Mouse (Mus musculus): ENCODE data around the gene Itprid1. TPM values are rescaled to one million over a fixed set of nuclear protein-coding genes. Genes with fewer than 3 reads are reported as not detected.
A peak's percentile ranks its signal among the peaks of the same experiment; 100 is the strongest.

Itprid1 gene
- total RNA-seq (2021): under 1 TPM in 1 of 2 experiments, not detected in 1; 0.09 TPM
- long read RNA-seq, experiment 1: 0 reads
- long read RNA-seq, experiment 2: 0 reads

DNA sequence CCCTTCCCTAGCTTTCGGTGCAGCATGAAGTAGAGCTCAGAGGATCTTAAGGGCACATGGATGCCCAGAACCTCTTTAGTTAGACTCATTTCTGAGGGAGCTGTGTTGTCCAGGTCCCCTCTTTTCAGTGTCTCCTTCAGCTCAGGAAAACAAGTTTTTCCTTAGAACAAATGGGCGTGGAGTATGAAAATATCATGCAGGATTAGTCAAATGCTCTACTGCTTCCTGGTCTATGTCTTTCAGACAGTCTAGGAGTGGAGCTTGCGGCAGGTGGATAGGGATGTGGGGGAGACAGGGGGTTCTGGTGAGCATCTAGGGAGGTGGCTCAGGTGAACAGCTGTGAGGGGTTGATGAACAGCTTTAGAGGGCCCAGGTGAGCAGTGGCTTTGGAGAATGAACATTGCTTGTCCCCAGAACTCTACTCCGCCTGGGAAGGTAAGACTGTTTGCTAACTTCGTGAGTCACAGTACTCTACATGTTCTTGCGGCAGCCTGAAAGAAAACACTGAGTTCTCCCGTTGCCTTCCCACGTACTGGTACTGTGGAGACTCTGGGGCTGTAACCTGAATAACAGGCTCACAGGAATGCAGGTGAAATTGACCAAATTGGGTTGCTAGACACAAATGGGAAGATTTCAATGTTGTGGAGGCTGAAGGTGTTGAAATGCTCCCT is at the start of gene Itprid1:
Gene Itprid1 (plus strand): TSS at position 246 of the 671 bp plus-strand sequence.
- no peak for DNase-seq

DNA sequence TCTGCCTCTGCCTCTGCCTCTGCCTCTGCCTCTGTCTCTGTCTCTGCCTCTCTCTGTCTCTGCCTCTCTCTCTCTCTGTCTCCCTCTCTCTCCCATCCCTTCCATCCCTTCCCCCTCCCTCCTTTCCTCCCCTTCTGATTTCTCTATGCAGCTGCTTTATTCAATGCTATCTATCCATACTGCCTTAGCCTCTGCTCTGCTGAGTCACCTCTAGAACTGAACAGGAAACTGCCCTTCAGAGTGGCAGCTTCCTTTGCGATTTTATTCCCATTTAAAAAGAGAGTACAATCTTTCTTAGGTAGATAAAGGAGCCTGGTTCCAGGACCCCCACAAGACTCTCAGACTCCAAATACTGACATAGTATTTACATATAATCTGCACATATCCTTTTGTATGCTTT is 47.1 kb upstream of the Itprid1 start:
- no peak for DNase-seq

- no peak for DNase-seq
Measured at GRCm38 (mm10) chr6:55791852-55792496, 44.7 kb upstream of the Itprid1 start.

DNA sequence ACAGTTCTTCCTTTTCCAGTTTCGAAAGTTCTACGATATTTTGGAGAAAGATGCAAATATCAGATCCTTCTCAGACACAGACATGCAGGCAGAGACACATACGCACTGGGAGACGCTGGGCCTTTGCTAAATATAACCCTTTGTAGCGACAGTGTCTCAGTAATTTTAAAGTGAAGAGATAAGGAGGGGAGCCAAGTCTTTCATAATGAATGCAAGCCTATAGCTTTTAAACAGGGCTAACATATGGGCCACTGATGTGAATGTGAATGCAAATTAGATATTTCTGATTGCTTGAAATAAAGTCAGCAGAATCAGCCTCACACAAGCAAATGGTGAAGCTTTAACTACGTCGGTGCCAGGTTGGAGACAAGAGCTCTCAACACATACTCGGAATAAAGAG is 44.2 kb upstream of the Itprid1 start:
- no peak for DNase-seq

GRCm38 (mm10) chr6:55802686-55803085 is 34.0 kb upstream of the Itprid1 start:
- DNase-seq: no peak

DNA sequence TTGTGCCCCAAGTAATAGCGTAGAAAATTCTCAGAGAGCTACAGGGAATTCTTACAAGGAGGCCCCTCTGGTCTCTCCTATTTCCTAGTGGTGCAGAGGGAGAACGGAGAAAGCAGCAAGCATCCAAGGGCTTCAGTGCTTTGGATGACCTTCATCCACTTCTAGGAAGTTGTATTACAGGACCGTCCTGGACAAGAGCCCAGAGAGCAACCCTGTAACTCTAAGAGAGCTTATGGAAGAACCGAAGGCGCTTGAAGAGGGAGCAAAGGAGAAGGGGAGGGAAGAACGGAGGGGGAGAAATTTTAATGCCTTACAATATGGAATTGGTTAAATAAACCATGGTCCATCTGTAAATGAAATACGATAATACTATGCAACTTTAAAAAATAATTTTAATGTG is 33.3 kb upstream of the Itprid1 start:
- DNase-seq: peak; percentile 59

DNA sequence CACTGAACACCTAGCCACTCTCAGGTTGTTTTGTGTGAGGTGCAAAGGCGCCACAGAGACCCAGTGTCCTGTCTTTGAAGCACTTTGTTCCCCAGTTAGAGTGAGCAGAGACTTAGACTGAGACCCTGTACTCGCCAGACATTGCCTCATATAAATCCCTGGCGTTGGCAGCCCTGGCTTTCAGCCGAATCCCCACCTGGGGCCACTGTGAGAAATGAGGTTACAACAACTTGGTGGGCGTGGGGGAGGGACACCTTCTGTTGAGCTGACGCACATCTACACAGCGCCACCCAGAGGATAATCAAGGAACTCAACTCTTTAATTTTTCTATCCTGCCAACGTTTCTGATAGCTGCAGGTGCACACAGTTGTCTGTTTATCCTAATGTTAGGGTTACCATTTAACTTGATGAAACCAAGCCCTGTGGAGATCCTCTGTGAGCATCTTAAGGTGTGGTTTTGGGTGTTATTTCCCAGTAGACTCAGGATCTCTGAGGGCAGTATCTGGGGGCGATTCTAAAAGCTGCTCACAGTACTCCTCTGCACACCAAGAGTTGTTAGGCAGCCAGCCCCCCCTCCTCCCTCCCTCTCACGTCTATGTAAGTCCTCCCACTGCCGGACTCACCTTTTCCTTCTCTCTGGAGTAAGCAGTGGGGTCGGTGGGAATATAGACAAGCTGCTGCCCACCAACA is 32.6 kb upstream of the Itprid1 start:
- peak; percentile 30 for DNase-seq

- no peak for DNase-seq
Measured at GRCm38 (mm10) chr6:55804681-55805000, 32.1 kb upstream of the Itprid1 start.

- DNase-seq: no peak
Measured at GRCm38 (mm10) chr6:55805291-55806137, 31.2 kb upstream of the Itprid1 start.

- DNase-seq: no peak
Measured at GRCm38 (mm10) chr6:55806537-55806936, 30.2 kb upstream of the Itprid1 start.

GRCm38 (mm10) chr6:55808692-55809091 is 28.0 kb upstream of the Itprid1 start:
- no peak for DNase-seq

- DNase-seq: no peak
Measured at GRCm38 (mm10) chr6:55811153-55811552, 25.5 kb upstream of the Itprid1 start.

DNA sequence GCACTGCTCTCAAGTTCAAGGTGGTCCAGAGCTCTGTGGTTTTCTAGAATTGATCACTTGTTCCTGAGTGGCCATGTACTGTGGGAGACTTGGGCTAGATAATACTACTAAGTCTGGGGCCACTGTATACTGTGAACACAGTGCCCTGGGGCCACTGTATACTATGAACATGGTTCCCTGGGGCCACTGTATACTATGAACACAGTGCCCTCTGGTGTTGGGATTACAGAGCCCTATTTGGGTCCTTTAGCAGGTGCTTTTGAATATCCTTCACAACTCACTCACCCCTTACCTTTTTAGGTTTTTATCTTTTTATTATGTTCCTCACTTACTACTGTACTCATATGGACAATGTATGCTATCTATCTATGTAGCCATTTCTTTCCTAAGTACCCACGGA is 24.3 kb upstream of the Itprid1 start:
- no peak for DNase-seq

DNA sequence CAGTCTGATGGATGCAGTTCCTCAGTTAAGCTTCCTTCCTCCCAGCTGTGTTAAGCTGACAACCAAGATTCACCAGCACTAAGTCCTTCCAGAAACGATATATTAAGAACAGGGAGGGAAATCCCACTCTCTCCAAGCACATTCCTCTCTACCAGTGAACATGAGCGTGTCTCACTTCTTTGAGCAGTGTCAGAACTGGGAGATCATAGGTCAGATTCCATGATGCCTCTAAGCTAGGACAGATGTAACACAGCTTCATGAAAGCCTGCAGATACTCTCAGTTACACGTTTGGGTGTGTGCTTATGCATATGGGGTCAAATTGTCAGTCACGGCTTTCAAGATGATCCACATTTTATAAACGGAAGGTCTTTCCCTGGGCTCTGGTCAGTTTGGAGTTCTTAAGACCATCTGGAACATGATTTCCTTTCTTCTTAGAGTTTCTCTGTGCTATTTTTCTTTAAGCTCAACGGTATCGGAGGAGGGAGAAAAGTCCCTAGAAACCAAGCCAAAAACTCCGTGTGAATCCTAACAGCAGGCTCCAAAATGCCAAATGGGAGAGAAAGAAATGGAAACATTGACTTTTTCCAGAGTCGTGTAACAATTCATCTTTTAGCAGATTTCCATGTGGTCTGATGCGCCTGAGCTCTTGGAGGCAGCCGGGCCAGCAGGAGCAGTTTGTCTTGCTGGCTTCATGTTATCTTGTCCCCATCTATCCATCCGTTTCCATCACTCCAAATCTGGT is 22.3 kb upstream of the Itprid1 start:
- DNase-seq: no peak

DNA sequence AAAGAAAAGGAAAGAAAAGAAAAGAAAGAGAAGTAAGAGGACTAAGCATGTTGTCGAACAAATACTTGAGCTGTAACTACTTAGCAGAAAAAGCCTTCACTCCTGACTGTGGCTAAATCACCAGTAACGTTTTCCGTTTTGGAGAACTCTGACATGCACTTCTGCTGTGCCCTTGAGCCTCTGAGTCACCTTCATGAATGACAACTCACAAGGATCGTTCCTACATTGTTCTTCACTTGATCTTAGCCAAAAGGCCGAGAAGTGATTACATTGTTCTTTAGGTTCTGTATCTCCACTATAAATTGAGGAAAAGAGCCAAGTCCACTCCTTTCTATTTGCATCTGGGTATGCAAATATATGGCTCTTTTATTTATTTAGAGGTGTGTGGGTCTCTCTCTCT is 19.8 kb upstream of the Itprid1 start:
- DNase-seq: no peak

GRCm38 (mm10) chr6:55829722-55830121 is 7.0 kb upstream of the Itprid1 start:
- no peak for DNase-seq

DNA sequence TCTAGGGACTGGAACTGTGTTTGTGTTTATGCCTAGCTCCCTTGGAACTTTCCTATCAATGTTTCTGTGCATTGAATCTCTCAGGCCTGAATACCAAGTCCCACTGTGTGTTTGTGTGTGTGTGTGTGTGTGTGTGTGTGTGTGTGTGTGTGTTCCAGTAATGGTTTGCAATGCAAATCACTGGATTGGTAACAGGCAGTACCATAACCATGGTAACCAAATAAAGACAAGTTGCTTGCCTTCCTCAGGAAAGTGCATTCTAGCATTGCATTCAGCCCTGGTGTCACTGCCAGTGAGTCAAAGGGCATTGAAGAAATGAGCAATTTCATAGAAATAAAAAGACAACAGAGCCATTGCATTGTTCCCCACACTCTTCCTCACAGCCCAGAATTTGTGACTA is 15.9 kb downstream of the Itprid1 start:
- no peak for DNase-seq

DNA sequence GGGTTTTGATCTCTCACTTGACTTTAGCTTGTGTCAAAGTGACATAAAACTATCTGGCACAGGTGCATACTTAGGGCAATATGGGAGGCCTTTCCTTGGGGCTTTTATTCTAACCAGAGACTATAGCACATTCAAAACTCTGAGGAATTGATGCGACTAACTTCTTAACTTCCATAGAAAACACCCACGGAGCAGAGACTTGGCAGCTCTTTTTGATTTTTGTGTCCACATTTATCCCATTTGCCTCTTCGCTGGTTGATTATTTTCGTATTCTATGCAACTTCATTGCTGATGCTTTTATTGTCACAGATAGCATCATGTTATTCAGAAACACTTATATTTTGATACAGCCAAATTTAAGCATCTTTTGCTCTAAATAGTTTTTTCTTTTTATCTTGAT is 19.4 kb downstream of the Itprid1 start:
- no peak for DNase-seq

- no peak for DNase-seq
Measured at GRCm38 (mm10) chr6:55865206-55865605, 28.5 kb downstream of the Itprid1 start.

DNA sequence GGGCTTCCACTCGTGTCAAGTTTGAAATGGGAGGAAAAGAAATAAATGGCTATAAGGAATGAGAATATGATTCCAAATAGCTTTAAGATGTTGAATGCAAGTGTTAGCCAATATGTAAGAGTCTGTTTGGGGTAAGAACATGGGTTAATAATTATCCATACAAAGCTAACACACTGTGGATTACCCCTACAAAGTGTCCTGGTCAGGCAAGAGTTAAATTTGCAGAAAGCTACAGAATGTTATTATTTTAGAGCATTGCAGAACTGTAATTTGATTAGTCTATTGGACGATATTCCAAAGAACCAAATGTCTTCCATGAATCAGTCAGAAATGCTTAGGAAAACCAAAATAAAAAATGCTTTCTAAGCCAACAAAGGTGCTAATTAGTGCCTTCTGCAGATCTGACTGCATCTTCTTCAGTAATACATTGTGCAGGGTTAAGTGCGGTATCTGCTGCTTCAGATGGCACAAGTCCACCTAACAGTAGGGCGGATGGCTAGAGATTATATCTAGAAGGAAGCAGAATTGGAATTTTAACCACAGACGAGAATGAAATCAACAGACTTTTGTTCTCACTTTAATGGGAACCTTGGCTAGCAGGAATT is 42.8 kb downstream of the Itprid1 start:
- no peak for DNase-seq

- DNase-seq: no peak
Measured at GRCm38 (mm10) chr6:55880886-55881285, 44.2 kb downstream of the Itprid1 start.

DNA sequence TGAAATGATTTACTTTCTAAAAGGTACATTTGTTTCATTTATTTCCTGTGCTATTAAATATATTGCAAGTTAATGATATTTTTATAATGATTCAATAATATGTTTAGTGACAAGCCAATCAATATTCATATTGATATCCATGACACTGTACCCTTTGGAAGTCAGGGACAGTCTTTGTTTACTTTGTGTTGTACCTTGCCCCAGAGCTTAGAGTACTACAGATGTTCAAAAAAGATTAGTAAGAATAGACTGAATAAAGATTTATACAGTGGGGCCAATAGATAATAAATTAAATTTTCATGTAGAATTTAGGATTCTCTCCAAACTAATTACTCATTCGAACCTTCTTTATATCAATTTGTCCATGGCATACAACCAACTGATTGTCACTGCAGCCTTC is 50.9 kb downstream of the Itprid1 start:
- DNase-seq: no peak

All from adrenal gland, postnatal 10 days (tissue).